ENCODE assay signal across 27 mouse cellular contexts in genomic region chr11:99685235-99685634, GRCm38 (mm10). TPM values are rescaled to one million over a fixed set of nuclear protein-coding genes. Genes with fewer than 3 reads are reported as not detected.
"Had no signal": no experiment of that assay in that cellular context is flagged by ENCODE, and none has a peak within 500 bp of the region (broad histone marks: within the 10 kb centered on the region; RNA-seq: fewer than 3 reads in every experiment).

No protein-coding gene starts in this region.

RNA-seq across cellular contexts. Expression of gene Gm14190, which starts 5.3 kb away (rescaled TPM):
- polyA plus RNA-seq: heart, embryonic 10.5 days; heart, embryonic 11.5 days; heart, embryonic 12.5 days; heart, embryonic 13.5 days; heart, embryonic 14.5 days; heart, embryonic 15.5 days; heart, embryonic 16.5 days; heart, postnatal 0 days; hindbrain, embryonic 10.5 days; hindbrain, embryonic 11.5 days; hindbrain, embryonic 12.5 days; hindbrain, embryonic 13.5 days; hindbrain, embryonic 14.5 days; hindbrain, embryonic 15.5 days; hindbrain, embryonic 16.5 days; hindbrain, postnatal 0 days; inflammation-experienced regulatory T-cells, adult 6 months; intestine, embryonic 14.5 days; intestine, embryonic 15.5 days; intestine, embryonic 16.5 days; intestine, postnatal 0 days; kidney, adult 2 months; kidney, embryonic 14.5 days; kidney, embryonic 15.5 days; kidney, embryonic 16.5 days; kidney, postnatal 0 days; large intestine, adult 2 months had no signal

RNA-seq across cellular contexts. Expression of gene Krtap4-6, which starts 19.5 kb away (rescaled TPM):
- polyA plus RNA-seq: heart, embryonic 10.5 days; heart, embryonic 11.5 days; heart, embryonic 12.5 days; heart, embryonic 13.5 days; heart, embryonic 14.5 days; heart, embryonic 15.5 days; heart, embryonic 16.5 days; heart, postnatal 0 days; hindbrain, embryonic 10.5 days; hindbrain, embryonic 11.5 days; hindbrain, embryonic 12.5 days; hindbrain, embryonic 13.5 days; hindbrain, embryonic 14.5 days; hindbrain, embryonic 15.5 days; hindbrain, embryonic 16.5 days; hindbrain, postnatal 0 days; inflammation-experienced regulatory T-cells, adult 6 months; intestine, embryonic 14.5 days; intestine, embryonic 15.5 days; intestine, embryonic 16.5 days; intestine, postnatal 0 days; kidney, adult 2 months; kidney, embryonic 14.5 days; kidney, embryonic 15.5 days; kidney, embryonic 16.5 days; kidney, postnatal 0 days; large intestine, adult 2 months had no signal

RNA-seq across cellular contexts. Expression of gene Gm11563, which starts 26.5 kb away (rescaled TPM):
- polyA plus RNA-seq: heart, embryonic 10.5 days; heart, embryonic 11.5 days; heart, embryonic 12.5 days; heart, embryonic 13.5 days; heart, embryonic 14.5 days; heart, embryonic 15.5 days; heart, embryonic 16.5 days; heart, postnatal 0 days; hindbrain, embryonic 10.5 days; hindbrain, embryonic 11.5 days; hindbrain, embryonic 12.5 days; hindbrain, embryonic 13.5 days; hindbrain, embryonic 14.5 days; hindbrain, embryonic 15.5 days; hindbrain, embryonic 16.5 days; hindbrain, postnatal 0 days; inflammation-experienced regulatory T-cells, adult 6 months; intestine, embryonic 14.5 days; intestine, embryonic 15.5 days; intestine, embryonic 16.5 days; intestine, postnatal 0 days; kidney, adult 2 months; kidney, embryonic 14.5 days; kidney, embryonic 15.5 days; kidney, embryonic 16.5 days; kidney, postnatal 0 days; large intestine, adult 2 months had no signal

RNA-seq across cellular contexts. Expression of gene Gm11555, which starts 35.2 kb away (rescaled TPM):
- polyA plus RNA-seq: heart, embryonic 10.5 days; heart, embryonic 11.5 days; heart, embryonic 12.5 days; heart, embryonic 13.5 days; heart, embryonic 14.5 days; heart, embryonic 15.5 days; heart, embryonic 16.5 days; heart, postnatal 0 days; hindbrain, embryonic 10.5 days; hindbrain, embryonic 11.5 days; hindbrain, embryonic 12.5 days; hindbrain, embryonic 13.5 days; hindbrain, embryonic 14.5 days; hindbrain, embryonic 15.5 days; hindbrain, embryonic 16.5 days; hindbrain, postnatal 0 days; inflammation-experienced regulatory T-cells, adult 6 months; intestine, embryonic 14.5 days; intestine, embryonic 15.5 days; intestine, embryonic 16.5 days; intestine, postnatal 0 days; kidney, adult 2 months; kidney, embryonic 14.5 days; kidney, embryonic 15.5 days; kidney, embryonic 16.5 days; kidney, postnatal 0 days; large intestine, adult 2 months had no signal

RNA-seq across cellular contexts. Expression of gene Krtap4-7, which starts 41.3 kb away (rescaled TPM):
- polyA plus RNA-seq: heart, embryonic 10.5 days; heart, embryonic 11.5 days; heart, embryonic 12.5 days; heart, embryonic 13.5 days; heart, embryonic 14.5 days; heart, embryonic 15.5 days; heart, embryonic 16.5 days; heart, postnatal 0 days; hindbrain, embryonic 10.5 days; hindbrain, embryonic 11.5 days; hindbrain, embryonic 12.5 days; hindbrain, embryonic 13.5 days; hindbrain, embryonic 14.5 days; hindbrain, embryonic 15.5 days; hindbrain, embryonic 16.5 days; hindbrain, postnatal 0 days; inflammation-experienced regulatory T-cells, adult 6 months; intestine, embryonic 14.5 days; intestine, embryonic 15.5 days; intestine, embryonic 16.5 days; intestine, postnatal 0 days; kidney, adult 2 months; kidney, embryonic 14.5 days; kidney, embryonic 15.5 days; kidney, embryonic 16.5 days; kidney, postnatal 0 days; large intestine, adult 2 months had no signal
